In genomic region chr3:113630564-113630963, GRCm38 (mm10) we compare ENCODE assay signal across 8 mouse cellular contexts. TPM values are rescaled to one million over a fixed set of nuclear protein-coding genes. Genes with fewer than 3 reads are reported as not detected.
A peak's percentile ranks its signal among the peaks of the same experiment; 100 is the strongest.
DNase-seq lines count a peak whose midpoint lies in the region; ATAC-seq lines count a peak whose summit lies in the region.

No protein-coding gene starts in this region.

- H3K27ac ChIP-seq in lung, embryonic 15.5 days: peak overlapping the region; percentile 100
- peak overlapping the region; percentile 99 for H3K27ac ChIP-seq in forebrain, embryonic 12.5 days
- peak overlapping the region; percentile 100 for H3K27ac ChIP-seq in neural tube, embryonic 15.5 days (replicated peaks)

- H3K27me3 ChIP-seq in lung, embryonic 15.5 days: no peaks in the 10 kb centered on the region
- no peaks in the 10 kb centered on the region for H3K27me3 ChIP-seq in forebrain, embryonic 12.5 days
- H3K27me3 ChIP-seq in neural tube, embryonic 15.5 days (replicated peaks): no peaks in the 10 kb centered on the region

- DNase-seq in lung, postnatal 25 days (ENCODE audit: low spot score): no peak
- DNase-seq in T-cell, adult 2 months (ENCODE audit: low spot score): peak; percentile 25
- DNase-seq in liver: peak; percentile 40
- DNase-seq in layer of hippocampus, adult 11-12 months (ENCODE audit: low spot score): no peak
- no peak for DNase-seq in cerebellum, postnatal 4 days (ENCODE audit: low spot score in 2 of 2)

- H3K9me3 ChIP-seq in lung, embryonic 15.5 days: no peaks in the 10 kb centered on the region
- no peaks in the 10 kb centered on the region for H3K9me3 ChIP-seq in forebrain, embryonic 12.5 days
- no peaks in the 10 kb centered on the region for H3K9me3 ChIP-seq in neural tube, embryonic 15.5 days (replicated peaks)

- WGBS in lung, embryonic 15.5 days: 4% methylated on average over 13 of the region's 13 CpGs
- 22% methylated on average over 13 of the region's 13 CpGs for WGBS in forebrain, embryonic 12.5 days
- 13% methylated on average over 13 of the region's 13 CpGs for WGBS in neural tube, embryonic 15.5 days

- peak overlapping the region; percentile 71 for H3K4me2 ChIP-seq in lung, embryonic 15.5 days
- peak overlapping the region; percentile 72 for H3K4me2 ChIP-seq in forebrain, embryonic 12.5 days
- peak overlapping the region; percentile 82 for H3K4me2 ChIP-seq in neural tube, embryonic 15.5 days

- no peak for ATAC-seq in lung, embryonic 15.5 days (ENCODE audit: borderline replicate concordance, extremely low read depth, low FRiP score, low TSS enrichment)
- ATAC-seq in forebrain, embryonic 12.5 days (ENCODE audit: low FRiP score): peak; percentile 18; the same call in 1 of the 2 replicates
- peak; percentile 26; the same call in 1 of the 2 replicates for ATAC-seq in neural tube, embryonic 15.5 days (ENCODE audit: low FRiP score)

- H3K36me3 ChIP-seq in lung, embryonic 15.5 days: peaks cover 6% of the 10 kb centered on the region
- peaks cover 7% of the 10 kb centered on the region for H3K36me3 ChIP-seq in forebrain, embryonic 12.5 days (replicated peaks)
- 0 out of 2 replicates have a peak, but pooled peaks cover 7% of the 10 kb centered on the region for H3K36me3 ChIP-seq in neural tube, embryonic 15.5 days

- peak overlapping the region; percentile 76 for H3K9ac ChIP-seq in lung, embryonic 15.5 days
- peak overlapping the region; percentile 82 for H3K9ac ChIP-seq in forebrain, embryonic 12.5 days
- H3K9ac ChIP-seq in neural tube, embryonic 15.5 days (replicated peaks): peak overlapping the region; percentile 89

- peak overlapping the region; percentile 70 for H3K4me3 ChIP-seq in lung, embryonic 15.5 days
- peak overlapping the region; percentile 73 for H3K4me3 ChIP-seq in forebrain, embryonic 12.5 days (replicated peaks)
- peak overlapping the region; percentile 85 for H3K4me3 ChIP-seq in neural tube, embryonic 15.5 days (replicated peaks)

- H3K4me1 ChIP-seq in lung, embryonic 15.5 days: peaks cover 7% of the 10 kb centered on the region
- H3K4me1 ChIP-seq in forebrain, embryonic 12.5 days: peaks cover 7% of the 10 kb centered on the region
- peaks cover 11% of the 10 kb centered on the region for H3K4me1 ChIP-seq in neural tube, embryonic 15.5 days

RNA-seq across cellular contexts. Expression of gene Rnpc3, which starts 0.6 kb away (rescaled TPM):
- polyA plus RNA-seq in lung, embryonic 15.5 days (2015; fragmentation: Nextera tagmentation; extraction: Ambion mirVana): 31.9 and 34.5 TPM in 2 replicates
- polyA plus RNA-seq in forebrain, embryonic 12.5 days (2016; fragmentation: Nextera tagmentation; extraction: Ambion mirVana): 54.7 and 55.6 TPM in 2 replicates
- 50.3 and 53.6 TPM in 2 replicates for polyA plus RNA-seq in neural tube, embryonic 15.5 days (2015; fragmentation: Nextera tagmentation; extraction: Ambion mirVana)

RNA-seq across cellular contexts. Expression of gene Amy1, which starts 24.1 kb away (rescaled TPM):
- polyA plus RNA-seq in lung, embryonic 15.5 days (2015; fragmentation: Nextera tagmentation; extraction: Ambion mirVana): 0.41 and 0.48 TPM in 2 replicates
- 4.1 and 5.5 TPM in 2 replicates for polyA plus RNA-seq in forebrain, embryonic 12.5 days (2016; fragmentation: Nextera tagmentation; extraction: Ambion mirVana)
- polyA plus RNA-seq in neural tube, embryonic 15.5 days (2015; fragmentation: Nextera tagmentation; extraction: Ambion mirVana): 15.6 and 20.2 TPM in 2 replicates

Comparison
In these comparisons a context has a peak if more than half of its experiments do, and no peak if none do; other contexts are left out.
1. DNase-seq: peak in T-cell, adult 2 months (single experiment) and liver (single experiment); none in lung, postnatal 25 days (single experiment), layer of hippocampus, adult 11-12 months (single experiment) and cerebellum, postnatal 4 days (0 of 2).
2. Peak in every context shown above with its lines, with median percentiles within 50 percentile points of each other: H3K27ac ChIP-seq, H3K4me2 ChIP-seq, H3K4me3 ChIP-seq and H3K9ac ChIP-seq.